Mouse (Mus musculus) spleen, adult 2 months (tissue): ENCODE measurements around the gene Ptpn5. TPM values are rescaled to one million over a fixed set of nuclear protein-coding genes. Genes with fewer than 3 reads are reported as not detected.

Experiments used
- DNase-seq, 2 experiments: peaks; one replicate each; pipeline versions ENCODE4 v3.0.0 to v3.0.0-alpha.2; 2012 to 2021; ENCODE audit warnings: low spot score in 2 of 2, low read depth in 1 of 2
- H3K27ac ChIP-seq: fragments of 200-500 bp; 2 replicates; pipeline ENCODE4 v1.5.1; 2012; ENCODE audit warnings: low read length, inconsistent platforms; ENCODE audit not compliant: insufficient read depth
- H3K27me3 ChIP-seq: fragments of 200-500 bp; 2 replicates; pipeline ENCODE4 v1.6.1; 2012; ENCODE audit warnings: mild to moderate bottlenecking, moderate library complexity, low read length, inconsistent platforms; ENCODE audit not compliant: control insufficient read depth, insufficient read depth
- H3K36me3 ChIP-seq: fragments of 200-500 bp; 2 replicates; pipeline ENCODE4 v1.6.1; 2012; ENCODE audit warnings: mild to moderate bottlenecking, low read length, inconsistent platforms; ENCODE audit not compliant: control insufficient read depth, insufficient read depth
- H3K4me1 ChIP-seq: fragments of 200-500 bp; 2 replicates; pipeline ENCODE4 v1.6.1; 2011; ENCODE audit warnings: inconsistent platforms; ENCODE audit not compliant: control insufficient read depth, insufficient read depth, insufficient read length
- H3K4me3 ChIP-seq: fragments of 200-500 bp; 2 replicates; pipeline ENCODE4 v1.5.1; 2011; ENCODE audit warnings: mild to moderate bottlenecking, inconsistent platforms; ENCODE audit not compliant: insufficient read depth, insufficient read length; ENCODE audit errors: extremely low read depth
- CTCF ChIP-seq: fragments of 200-500 bp; IDR thresholded peaks from 2 replicates; pipeline ENCODE4 v1.5.1; 2011; ENCODE audit warnings: mild to moderate bottlenecking, inconsistent platforms; ENCODE audit not compliant: insufficient read depth, insufficient read length, insufficient replicate concordance; ENCODE audit errors: extremely low read depth
- POLR2A ChIP-seq: fragments of 200-500 bp; IDR thresholded peaks from 2 replicates; pipeline ENCODE4 v1.6.1; 2011; ENCODE audit warnings: low read depth, low read length, inconsistent platforms
- WGBS: fragments of 180-500 bp; shearing (Covaris S2); methylation state at CpG from one replicate; pipeline ENCODE4 v1.1.7; 2018; 5-methylcytosine and 5-hydroxymethylcytosine counted together
- polyA plus RNA-seq: library from polyadenylated mRNA; depleted of rRNA; stranded (reverse); fragments of >200 nt; gene quantifications from 2 replicates; pipeline ENCODE4 v1.2.3, GENCODE M21; 2012

Gene Ptpn5
- polyA plus RNA-seq, 1 experiment: 0.60 TPM

- TF ChIP-seq POLR2A (no peak), CTCF (no peak)
- Histone ChIP-seq H3K4me3 (no peak overlapping the region; the same call in 1 of the 2 replicates), H3K4me1 (no peaks in the 10 kb centered on the region; the same call in 1 of the 2 replicates), H3K36me3 (no peaks in the 10 kb centered on the region), H3K27ac (no peak overlapping the region), H3K27me3 (peaks cover 17% of the 10 kb centered on the region)
- DNase-seq: no peak
- 4% methylated on average over 10 of the region's 10 CpGs for WGBS
These were observed 588 bp downstream of the Ptpn5 start for GRCm38 (mm10) chr7:47132931-47133260.

- DNase-seq: no peak
- 0 out of 2 replicates have a peak overlapping the region, but pooled peaks have one; percentile 13 for H3K4me3 ChIP-seq
- H3K27me3 ChIP-seq: peaks cover 17% of the 10 kb centered on the region
- 1% methylated on average over 60 of the region's 65 CpGs for WGBS
- H3K27ac ChIP-seq: no peak overlapping the region
- no peaks in the 10 kb centered on the region for H3K36me3 ChIP-seq
- H3K4me1 ChIP-seq: no peaks in the 10 kb centered on the region; the same call in 1 of the 2 replicates
- no peak for TF ChIP-seq POLR2A
- no peak for TF ChIP-seq CTCF
These were observed 1.1 kb downstream of the Ptpn5 start for GRCm38 (mm10) chr7:47132180-47132930.

GRCm38 (mm10) chr7:47131840-47132179, 1.7 kb downstream of the Ptpn5 start:
- no peak for TF ChIP-seq CTCF
- no peak for TF ChIP-seq POLR2A
- Histone ChIP-seq H3K27me3 (peaks cover 17% of the 10 kb centered on the region), H3K4me1 (no peaks in the 10 kb centered on the region; the same call in 1 of the 2 replicates), H3K36me3 (no peaks in the 10 kb centered on the region), H3K27ac (no peak overlapping the region), H3K4me3 (no peak overlapping the region)
- WGBS: 18% methylated on average over 15 of the region's 15 CpGs
- DNase-seq: no peak

GRCm38 (mm10) chr7:47131258-47131657, 2.2 kb downstream of the Ptpn5 start:
- WGBS: 65% methylated on average over 8 of the region's 8 CpGs
- H3K4me1 ChIP-seq: no peaks in the 10 kb centered on the region; the same call in 1 of the 2 replicates
- no peak for TF ChIP-seq CTCF
- no peak for TF ChIP-seq POLR2A
- no peak overlapping the region for H3K27ac ChIP-seq
- no peak for DNase-seq
- no peaks in the 10 kb centered on the region for H3K36me3 ChIP-seq
- no peak overlapping the region for H3K4me3 ChIP-seq
- peaks cover 17% of the 10 kb centered on the region for H3K27me3 ChIP-seq

GRCm38 (mm10) chr7:47122026-47122425, 11.5 kb downstream of the Ptpn5 start:
- no peak overlapping the region for H3K4me3 ChIP-seq
- no peaks in the 10 kb centered on the region for H3K27me3 ChIP-seq
- H3K36me3 ChIP-seq: no peaks in the 10 kb centered on the region
- 54% methylated on average over 3 of the region's 3 CpGs for WGBS
- no peak overlapping the region for H3K27ac ChIP-seq
- H3K4me1 ChIP-seq: no peaks in the 10 kb centered on the region
- TF ChIP-seq POLR2A (no peak), CTCF (no peak)
- DNase-seq: no peak

- no peak for TF ChIP-seq CTCF
- no peaks in the 10 kb centered on the region for H3K36me3 ChIP-seq
- no peak overlapping the region for H3K4me3 ChIP-seq
- WGBS: 85% methylated on average over 6 of the region's 6 CpGs
- H3K27me3 ChIP-seq: no peaks in the 10 kb centered on the region
- H3K4me1 ChIP-seq: no peaks in the 10 kb centered on the region
- DNase-seq: no peak
- H3K27ac ChIP-seq: no peak overlapping the region
These were observed 16.8 kb downstream of the Ptpn5 start for GRCm38 (mm10) chr7:47116666-47117065.

- Histone ChIP-seq H3K4me1 (no peaks in the 10 kb centered on the region), H3K27me3 (no peaks in the 10 kb centered on the region), H3K27ac (no peak overlapping the region), H3K36me3 (no peaks in the 10 kb centered on the region), H3K4me3 (no peak overlapping the region)
- no peak for DNase-seq
- no peak for TF ChIP-seq CTCF
- TF ChIP-seq POLR2A: no peak
- WGBS: 68% methylated on average over 2 of the region's 2 CpGs
These were observed 18.0 kb downstream of the Ptpn5 start for GRCm38 (mm10) chr7:47115491-47115890.
